Mouse (Mus musculus): ENCODE measurements around the gene Hpd. TPM values are rescaled to one million over a fixed set of nuclear protein-coding genes. Genes with fewer than 3 reads are reported as not detected.

The Hpd gene
- polyA plus RNA-seq, 1 experiment from 2014 or later: 0.29 TPM

GRCm38 (mm10) chr5:123191427-123191826 is 8.9 kb upstream of the Hpd start:
- H3K36me3 ChIP-seq (ENCODE audit: insufficient read depth, low read length): no peaks in the 10 kb centered on the region
- no peaks in the 10 kb centered on the region for H3K4me1 ChIP-seq (ENCODE audit: insufficient read depth, low read length)
- ATAC-seq (ENCODE audit: low FRiP score, low TSS enrichment): no peak
- H3K9me3 ChIP-seq (ENCODE audit: low read length): no peaks in the 10 kb centered on the region
- WGBS: 82% methylated on average over 6 of the region's 6 CpGs
- H3K4me2 ChIP-seq (replicated peaks; ENCODE audit: low read depth, low read length): no peak overlapping the region
- no peak overlapping the region for H3K9ac ChIP-seq (replicated peaks; ENCODE audit: low read length)
- H3K27ac ChIP-seq (ENCODE audit: low read length): no peak overlapping the region
- H3K27me3 ChIP-seq (ENCODE audit: insufficient read depth, low read length): no peaks in the 10 kb centered on the region
- H3K4me3 ChIP-seq (ENCODE audit: low read length): no peak overlapping the region

GRCm38 (mm10) chr5:123190912-123191311 is 8.4 kb upstream of the Hpd start:
- no peaks in the 10 kb centered on the region for H3K9me3 ChIP-seq (ENCODE audit: low read length)
- H3K4me3 ChIP-seq (ENCODE audit: low read length): no peak overlapping the region
- no peaks in the 10 kb centered on the region for H3K36me3 ChIP-seq (ENCODE audit: insufficient read depth, low read length)
- no peak for ATAC-seq (ENCODE audit: low FRiP score, low TSS enrichment)
- H3K9ac ChIP-seq (replicated peaks; ENCODE audit: low read length): no peak overlapping the region
- 73% methylated on average over 3 of the region's 3 CpGs for WGBS
- no peak overlapping the region for H3K4me2 ChIP-seq (replicated peaks; ENCODE audit: low read depth, low read length)
- H3K27ac ChIP-seq (ENCODE audit: low read length): no peak overlapping the region
- no peaks in the 10 kb centered on the region for H3K4me1 ChIP-seq (ENCODE audit: insufficient read depth, low read length)
- no peaks in the 10 kb centered on the region for H3K27me3 ChIP-seq (ENCODE audit: insufficient read depth, low read length)

- Histone ChIP-seq H3K4me1 (ENCODE audit: insufficient read depth, low read length) (no peaks in the 10 kb centered on the region), H3K9me3 (ENCODE audit: low read length) (no peaks in the 10 kb centered on the region), H3K36me3 (ENCODE audit: insufficient read depth, low read length) (no peaks in the 10 kb centered on the region), H3K4me3 (ENCODE audit: low read length) (no peak overlapping the region), H3K27ac (ENCODE audit: low read length) (no peak overlapping the region), H3K9ac (replicated peaks; ENCODE audit: low read length) (no peak overlapping the region), H3K27me3 (ENCODE audit: insufficient read depth, low read length) (no peaks in the 10 kb centered on the region), H3K4me2 (replicated peaks; ENCODE audit: low read depth, low read length) (no peak overlapping the region)
- no peak for ATAC-seq (ENCODE audit: low FRiP score, low TSS enrichment)
- 85% methylated on average over 3 of the region's 3 CpGs for WGBS
Observed at GRCm38 (mm10) chr5:123187306-123187705, 4.8 kb upstream of the Hpd start.

DNA sequence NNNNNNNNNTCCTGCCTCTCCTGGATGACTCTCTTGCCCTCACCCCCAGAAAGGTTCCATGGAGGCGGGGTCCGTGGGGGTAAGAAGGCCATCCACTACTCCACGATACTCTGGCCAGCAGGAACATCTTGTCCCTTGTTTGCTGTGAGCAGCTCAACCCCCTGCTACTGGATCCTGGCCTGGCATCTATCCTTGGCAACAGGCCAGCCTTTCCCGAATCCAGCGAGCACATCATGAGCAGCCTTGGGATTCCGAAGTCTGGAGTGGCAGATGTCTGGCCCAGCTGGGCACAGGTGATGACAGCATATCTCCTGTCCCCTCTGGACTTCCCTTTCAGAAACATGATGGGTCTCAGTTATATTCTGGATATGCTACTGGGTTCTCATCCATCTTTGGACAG is 3.4 kb upstream of the Hpd start:
- ATAC-seq (ENCODE audit: low FRiP score, low TSS enrichment): no peak
- H3K9me3 ChIP-seq (ENCODE audit: low read length): no peaks in the 10 kb centered on the region
- no peaks in the 10 kb centered on the region for H3K36me3 ChIP-seq (ENCODE audit: insufficient read depth, low read length)
- no peaks in the 10 kb centered on the region for H3K4me1 ChIP-seq (ENCODE audit: insufficient read depth, low read length)
- no peak overlapping the region for H3K4me3 ChIP-seq (ENCODE audit: low read length)
- no peak overlapping the region for H3K27ac ChIP-seq (ENCODE audit: low read length)
- WGBS: 73% methylated on average over 6 of the region's 6 CpGs
- H3K27me3 ChIP-seq (ENCODE audit: insufficient read depth, low read length): no peaks in the 10 kb centered on the region
- no peak overlapping the region for H3K4me2 ChIP-seq (replicated peaks; ENCODE audit: low read depth, low read length)
- no peak overlapping the region for H3K9ac ChIP-seq (replicated peaks; ENCODE audit: low read length)

DNA sequence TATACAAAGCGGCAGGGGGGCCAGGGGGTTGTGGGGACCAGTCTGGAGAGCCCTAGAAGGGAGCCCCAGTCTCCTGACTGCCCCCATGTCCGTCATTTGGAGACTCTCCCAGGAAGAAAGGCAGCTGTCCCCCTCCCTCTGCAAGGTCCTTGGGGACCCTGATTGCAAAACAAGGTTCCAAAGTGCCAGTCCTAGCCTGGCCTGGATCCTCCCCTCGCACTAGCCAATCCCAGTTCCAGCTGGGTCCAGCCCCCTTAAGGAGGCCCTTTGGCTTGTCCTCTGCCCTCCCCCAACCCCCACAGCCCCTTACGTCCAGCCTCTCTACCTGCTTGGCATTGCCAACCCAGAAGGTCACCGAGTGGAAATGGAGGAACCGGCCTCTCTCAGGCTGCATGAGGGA is 991 bp downstream of the Hpd start:
- WGBS: 74% methylated on average over 6 of the region's 6 CpGs
- H3K27ac ChIP-seq (ENCODE audit: low read length): no peak overlapping the region
- H3K4me3 ChIP-seq (ENCODE audit: low read length): no peak overlapping the region
- H3K36me3 ChIP-seq (ENCODE audit: insufficient read depth, low read length): no peaks in the 10 kb centered on the region
- H3K4me1 ChIP-seq (ENCODE audit: insufficient read depth, low read length): no peaks in the 10 kb centered on the region
- H3K9me3 ChIP-seq (ENCODE audit: low read length): peaks cover 5% of the 10 kb centered on the region; the same call in 1 of the 2 replicates
- no peak overlapping the region for H3K9ac ChIP-seq (replicated peaks; ENCODE audit: low read length)
- H3K4me2 ChIP-seq (replicated peaks; ENCODE audit: low read depth, low read length): no peak overlapping the region
- no peak for ATAC-seq (ENCODE audit: low FRiP score, low TSS enrichment)
- H3K27me3 ChIP-seq (ENCODE audit: insufficient read depth, low read length): no peaks in the 10 kb centered on the region

GRCm38 (mm10) chr5:123180390-123180789 is 2.1 kb downstream of the Hpd start:
- no peak overlapping the region for H3K9ac ChIP-seq (replicated peaks; ENCODE audit: low read length)
- no peak for ATAC-seq (ENCODE audit: low FRiP score, low TSS enrichment)
- H3K27ac ChIP-seq (ENCODE audit: low read length): no peak overlapping the region
- H3K4me1 ChIP-seq (ENCODE audit: insufficient read depth, low read length): no peaks in the 10 kb centered on the region
- 92% methylated on average over 15 of the region's 15 CpGs for WGBS
- no peak overlapping the region for H3K4me3 ChIP-seq (ENCODE audit: low read length)
- H3K9me3 ChIP-seq (ENCODE audit: low read length): peaks cover 5% of the 10 kb centered on the region; the same call in 1 of the 2 replicates
- no peaks in the 10 kb centered on the region for H3K36me3 ChIP-seq (ENCODE audit: insufficient read depth, low read length)
- no peak overlapping the region for H3K4me2 ChIP-seq (replicated peaks; ENCODE audit: low read depth, low read length)
- no peaks in the 10 kb centered on the region for H3K27me3 ChIP-seq (ENCODE audit: insufficient read depth, low read length)

GRCm38 (mm10) chr5:123178792-123179191 is 3.7 kb downstream of the Hpd start:
- WGBS: 94% methylated on average over 5 of the region's 5 CpGs

GRCm38 (mm10) chr5:123171646-123172350 is 10.7 kb downstream of the Hpd start:
- Histone ChIP-seq H3K27ac (ENCODE audit: low read length) (no peak overlapping the region), H3K27me3 (ENCODE audit: insufficient read depth, low read length) (no peaks in the 10 kb centered on the region), H3K9me3 (ENCODE audit: low read length) (no peaks in the 10 kb centered on the region), H3K9ac (replicated peaks; ENCODE audit: low read length) (peak overlapping the region; percentile 39), H3K4me1 (ENCODE audit: insufficient read depth, low read length) (peaks cover 31% of the 10 kb centered on the region), H3K4me2 (replicated peaks; ENCODE audit: low read depth, low read length) (peak overlapping the region; percentile 59), H3K36me3 (ENCODE audit: insufficient read depth, low read length) (0 out of 2 replicates have a peak, but pooled peaks cover 2% of the 10 kb centered on the region), H3K4me3 (ENCODE audit: low read length) (peak overlapping the region; percentile 36)
- WGBS: 8% methylated on average over 22 of the region's 22 CpGs
- ATAC-seq (ENCODE audit: low FRiP score, low TSS enrichment): peak; percentile 90

More at GRCm38 (mm10) chr5:123178792-123179191, 3.7 kb downstream of the Hpd start:
- H3K27ac ChIP-seq (ENCODE audit: low read length): no peak overlapping the region
- no peaks in the 10 kb centered on the region for H3K36me3 ChIP-seq (ENCODE audit: insufficient read depth, low read length)
- H3K27me3 ChIP-seq (ENCODE audit: insufficient read depth, low read length): no peaks in the 10 kb centered on the region
- no peak overlapping the region for H3K4me2 ChIP-seq (replicated peaks; ENCODE audit: low read depth, low read length)
- no peaks in the 10 kb centered on the region for H3K4me1 ChIP-seq (ENCODE audit: insufficient read depth, low read length)
- no peak overlapping the region for H3K9ac ChIP-seq (replicated peaks; ENCODE audit: low read length)
- no peak for ATAC-seq (ENCODE audit: low FRiP score, low TSS enrichment)
- H3K4me3 ChIP-seq (ENCODE audit: low read length): no peak overlapping the region
- H3K9me3 ChIP-seq (ENCODE audit: low read length): peaks cover 5% of the 10 kb centered on the region; the same call in 1 of the 2 replicates

GRCm38 (mm10) chr5:123170365-123170764 is 12.2 kb downstream of the Hpd start:
- peaks cover 35% of the 10 kb centered on the region for H3K4me1 ChIP-seq (ENCODE audit: insufficient read depth, low read length)
- 56% methylated on average over 9 of the region's 9 CpGs for WGBS
- no peak overlapping the region for H3K9ac ChIP-seq (replicated peaks; ENCODE audit: low read length)
- no peak for ATAC-seq (ENCODE audit: low FRiP score, low TSS enrichment)
- H3K4me2 ChIP-seq (replicated peaks; ENCODE audit: low read depth, low read length): no peak overlapping the region
- H3K27ac ChIP-seq (ENCODE audit: low read length): no peak overlapping the region; the same call in 1 of the 2 replicates
- no peak overlapping the region for H3K4me3 ChIP-seq (ENCODE audit: low read length)
- peaks cover 14% of the 10 kb centered on the region for H3K36me3 ChIP-seq (ENCODE audit: insufficient read depth, low read length)
- no peaks in the 10 kb centered on the region for H3K9me3 ChIP-seq (ENCODE audit: low read length)
- H3K27me3 ChIP-seq (ENCODE audit: insufficient read depth, low read length): no peaks in the 10 kb centered on the region

DNA sequence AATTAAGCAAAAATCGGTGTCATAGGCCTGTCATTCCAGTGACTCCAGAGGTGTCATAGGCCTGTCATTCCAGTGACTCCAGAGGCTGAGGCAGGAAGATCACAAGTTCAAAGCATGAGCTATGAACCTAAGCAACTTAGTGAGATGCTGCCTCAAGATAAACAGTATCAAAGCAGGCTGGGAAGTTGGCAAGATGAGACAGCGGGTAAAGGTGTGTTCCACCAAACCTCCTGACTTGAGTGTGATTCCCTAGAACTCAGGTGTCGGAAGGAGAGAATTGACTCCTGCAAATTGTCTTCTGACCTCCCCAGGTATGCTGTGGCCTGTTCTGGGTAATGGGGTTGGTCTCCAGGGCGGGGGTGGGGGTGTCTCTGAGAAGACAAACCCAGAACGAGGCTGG is 13.2 kb downstream of the Hpd start, which contains the start of gene Psmd9:
Gene Psmd9 (plus strand): TSS at position 130 of the 400 bp plus-strand sequence.
- Histone ChIP-seq H3K4me1 (ENCODE audit: insufficient read depth, low read length) (peaks cover 35% of the 10 kb centered on the region), H3K4me3 (ENCODE audit: low read length) (no peak within 1 kb of the TSS), H3K27me3 (ENCODE audit: insufficient read depth, low read length) (no peaks in the 10 kb centered on the region), H3K4me2 (replicated peaks; ENCODE audit: low read depth, low read length) (no peak within 1 kb of the TSS), H3K36me3 (ENCODE audit: insufficient read depth, low read length) (peaks cover 18% of the 10 kb centered on the region), H3K9ac (replicated peaks; ENCODE audit: low read length) (no peak within 1 kb of the TSS), H3K27ac (ENCODE audit: low read length) (peak within 1 kb of the TSS; percentile 12; the same call in 1 of the 2 replicates), H3K9me3 (ENCODE audit: low read length) (no peaks in the 10 kb centered on the region)
- WGBS: 75% methylated on average over 5 of the region's 5 CpGs
- no peak for ATAC-seq (ENCODE audit: low FRiP score, low TSS enrichment)

Measured in kidney, embryonic 16.5 days (tissue).